Mouse (Mus musculus) mammary gland, adult 2 months (tissue): Measurements from ENCODE around the gene Gm12666. TPM values are rescaled to one million over a fixed set of nuclear protein-coding genes. Genes with fewer than 3 reads are reported as not detected.

Source experiments
- polyA plus RNA-seq: library from polyadenylated mRNA; depleted of rRNA; stranded (reverse); fragments of >200 nt; gene quantifications from 2 replicates; pipeline ENCODE4 v1.2.3, GENCODE M21; 2012; ENCODE audit warnings: low replicate concordance; rRNA removed

Gene Gm12666
- polyA plus RNA-seq, result not detected in 2 replicates

GRCm38 (mm10) chr4:92191649-92192048 is at the start of gene Gm12666:
TSS of gene Gm12666 (minus strand) at chr4:92191749.

GRCm38 (mm10) chr4:92147134-92147533 is 44.4 kb downstream of the Gm12666 start, which contains the start of gene Izumo3:
TSS of gene Izumo3 (minus strand) at chr4:92147234.

Other genes starting within 250 kb of the Gm12666 start
- gene Izumo3, start 44.5 kb downstream of the Gm12666 start, polyA plus RNA-seq, result not detected in 2 replicates